Mouse (Mus musculus): ENCODE data around the gene Igfbp6.
A peak's percentile ranks its signal among the peaks of the same experiment; 100 is the strongest.

Igfbp6 gene

DNA sequence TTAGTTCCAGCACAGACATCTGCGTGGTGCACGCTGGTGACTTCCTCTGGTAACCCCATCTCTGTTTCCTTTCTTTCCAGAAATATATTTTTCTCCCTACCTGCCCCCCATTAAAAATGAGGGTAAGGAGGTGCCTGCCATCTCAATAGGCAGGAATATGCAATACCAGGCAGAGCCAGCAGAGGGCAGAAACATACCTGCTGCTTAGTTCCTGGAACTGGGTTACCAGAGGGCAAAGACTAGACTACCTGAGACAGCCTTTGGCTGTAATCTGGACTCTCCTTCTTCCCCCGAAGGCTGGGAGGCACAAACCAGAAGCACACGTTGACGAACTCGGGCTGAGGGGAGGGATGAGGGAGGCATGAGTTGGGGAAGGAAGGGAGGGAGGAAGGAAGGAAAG lies 34.1 kb downstream of the Igfbp6 start:
- DNase-seq: peak; percentile 92

DNA sequence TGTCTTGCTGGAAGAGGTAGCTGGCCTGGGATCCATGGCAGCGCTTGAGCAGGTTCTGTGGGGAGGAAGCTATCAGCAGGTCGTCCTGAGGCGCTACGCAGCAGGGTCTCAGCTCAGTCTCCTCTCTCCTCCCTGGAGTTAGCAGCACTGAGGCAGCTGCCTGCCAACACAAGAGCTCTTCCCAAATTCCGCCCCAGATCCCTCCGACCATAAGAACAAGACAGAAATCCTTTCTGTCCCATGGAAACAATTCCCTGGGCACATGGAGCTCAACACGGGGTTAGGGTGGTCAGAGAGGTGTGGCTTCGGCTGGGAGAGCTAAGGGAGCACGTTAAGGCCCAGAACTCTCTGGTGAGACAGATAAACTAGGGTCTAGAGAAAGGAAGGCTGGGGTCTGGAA lies 34.9 kb downstream of the Igfbp6 start:
- DNase-seq: no peak

DNA sequence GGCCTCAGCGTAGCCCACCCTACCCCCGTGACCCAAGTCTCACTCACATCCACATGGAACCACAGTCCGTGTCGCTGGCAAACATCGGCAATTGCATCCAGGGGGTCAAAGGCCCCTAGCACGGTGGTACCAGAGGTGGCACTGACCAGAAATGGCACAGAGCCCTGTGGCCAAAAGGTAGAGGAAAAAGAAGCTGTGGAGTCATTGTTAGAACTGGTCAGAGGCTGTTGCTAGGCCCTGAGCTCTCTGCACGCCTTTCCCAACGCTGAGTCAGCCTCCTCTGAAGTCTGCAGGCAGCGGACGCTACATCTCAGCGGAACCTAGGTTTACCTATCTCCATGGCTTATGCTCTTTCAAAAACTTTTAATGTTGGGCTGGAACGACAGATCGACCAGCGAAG lies 35.8 kb downstream of the Igfbp6 start:
- no peak for DNase-seq

DNA sequence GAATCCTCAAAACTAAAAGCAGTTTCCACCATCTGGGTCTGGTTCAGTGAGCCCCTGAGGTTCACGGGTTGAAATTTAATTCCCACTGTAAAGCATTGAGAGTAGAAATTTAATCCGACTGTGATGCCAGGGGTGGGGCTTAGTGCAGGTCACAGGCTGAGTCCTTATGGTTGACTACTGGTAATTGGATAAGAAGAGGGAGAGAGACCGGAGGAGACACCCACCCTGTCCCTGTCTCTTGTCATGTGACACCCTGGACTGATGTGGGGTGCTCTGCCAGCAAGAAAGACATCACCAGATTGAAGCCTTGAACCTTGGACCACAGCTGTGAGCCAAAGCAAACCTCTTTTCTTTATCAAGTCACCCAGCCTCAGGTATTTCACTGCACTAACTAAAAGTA lies 38.9 kb downstream of the Igfbp6 start:
- DNase-seq: no peak

DNA sequence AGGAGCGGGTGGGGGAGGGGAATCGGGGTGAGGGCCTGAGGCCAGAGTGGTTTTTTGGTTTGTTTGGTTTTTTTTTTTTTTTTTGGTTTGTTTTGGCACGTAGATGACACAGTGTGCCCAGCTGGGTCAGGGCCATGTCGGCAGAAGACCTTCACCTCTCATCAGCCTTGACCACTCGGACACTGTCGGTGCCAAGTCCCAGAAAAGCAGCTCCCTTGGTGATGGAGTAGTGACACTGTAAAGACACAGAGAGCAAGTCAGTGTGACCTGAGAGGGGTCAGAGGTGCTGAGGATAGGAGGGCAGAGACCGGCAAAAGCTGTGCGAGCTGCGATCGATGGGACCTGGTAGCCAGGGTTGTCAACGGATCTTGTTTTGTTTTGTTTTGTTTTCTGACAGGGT lies 42.1 kb downstream of the Igfbp6 start:
- no peak for DNase-seq

DNA sequence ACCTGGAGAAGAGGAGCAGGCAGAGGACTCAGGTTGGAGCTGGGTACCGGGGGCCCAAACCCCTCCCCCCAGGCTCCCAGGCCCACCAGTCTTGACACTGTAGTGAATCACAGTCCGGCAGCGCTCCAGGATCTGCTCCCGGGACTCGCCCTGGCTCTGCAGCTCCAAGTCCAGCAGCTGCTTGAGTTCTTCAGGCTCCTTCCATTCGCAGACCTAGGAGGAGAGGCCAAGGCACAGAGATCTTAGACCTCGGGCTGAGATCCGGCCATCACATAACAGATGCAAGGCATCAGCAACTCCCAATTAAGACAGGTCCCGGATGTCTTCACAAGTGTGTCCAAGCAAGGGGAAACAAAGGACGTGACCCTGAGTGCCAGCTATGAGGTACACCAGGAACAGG lies 43.9 kb downstream of the Igfbp6 start:
- DNase-seq: no peak

DNA sequence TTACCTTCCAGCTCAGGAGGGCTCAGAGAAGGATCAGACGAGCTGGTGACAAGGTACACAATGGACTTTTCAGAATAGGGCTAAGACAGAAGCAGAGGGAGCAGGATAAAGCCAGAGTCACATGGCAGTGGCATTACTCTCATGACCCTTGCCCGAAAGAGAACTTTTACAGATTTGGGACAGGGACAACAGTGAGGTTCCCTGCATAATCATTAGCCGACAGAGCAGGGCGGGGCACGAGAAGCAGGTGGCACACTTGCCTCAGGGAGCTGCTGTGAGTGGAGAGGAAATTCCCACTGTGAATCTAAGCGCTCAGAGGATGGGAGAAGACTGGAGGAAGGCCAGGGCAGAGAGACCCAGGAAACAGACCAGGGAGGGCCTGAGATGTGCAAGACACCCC lies 44.7 kb downstream of the Igfbp6 start:
- no peak for DNase-seq

DNA sequence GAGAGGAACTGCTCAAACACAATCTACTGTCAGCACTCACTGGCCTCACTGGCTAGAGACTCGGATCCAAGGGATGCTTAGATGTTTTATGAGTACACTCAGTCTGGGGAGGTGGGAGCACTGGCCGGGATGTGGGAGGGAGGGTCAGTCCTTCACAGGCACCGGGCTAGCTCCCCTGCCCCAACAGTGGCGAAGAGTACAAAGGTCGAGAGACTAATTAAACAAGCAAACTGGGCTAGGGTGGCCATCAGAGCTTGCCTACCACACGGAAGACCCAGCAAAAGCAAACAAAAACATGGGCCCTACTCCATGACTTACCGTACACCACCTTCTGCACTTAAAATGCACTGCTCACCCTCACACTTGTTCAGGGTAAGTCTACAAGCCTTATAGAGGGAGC lies 47.5 kb downstream of the Igfbp6 start:
- no peak for DNase-seq

DNA sequence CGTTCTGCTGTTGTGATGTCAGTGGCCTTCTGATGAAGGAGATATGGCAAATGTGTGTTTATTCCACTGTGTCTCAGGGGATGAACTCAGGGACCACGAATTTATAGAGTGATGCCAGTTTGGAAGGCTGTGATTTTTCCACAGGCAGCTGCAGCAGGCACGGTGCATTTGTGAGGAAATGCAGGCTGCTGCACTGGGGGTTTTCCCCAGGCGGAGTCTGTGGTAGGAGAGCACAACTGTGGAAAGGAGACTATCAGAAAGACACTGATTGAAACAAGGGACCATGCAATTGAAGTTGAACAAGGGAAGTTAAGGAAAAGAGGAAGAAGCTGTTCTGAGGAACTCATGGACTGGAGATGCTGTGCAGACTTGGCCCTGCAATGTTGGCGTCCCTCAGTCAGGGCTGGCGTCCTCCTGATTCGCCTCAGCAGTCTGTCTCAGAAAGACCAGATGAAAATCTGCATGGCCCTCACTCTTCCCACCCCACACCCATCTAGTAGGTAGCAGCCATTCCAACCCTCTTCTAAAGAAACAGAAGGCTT lies 48.2 kb downstream of the Igfbp6 start:
- DNase-seq: no peak

DNA sequence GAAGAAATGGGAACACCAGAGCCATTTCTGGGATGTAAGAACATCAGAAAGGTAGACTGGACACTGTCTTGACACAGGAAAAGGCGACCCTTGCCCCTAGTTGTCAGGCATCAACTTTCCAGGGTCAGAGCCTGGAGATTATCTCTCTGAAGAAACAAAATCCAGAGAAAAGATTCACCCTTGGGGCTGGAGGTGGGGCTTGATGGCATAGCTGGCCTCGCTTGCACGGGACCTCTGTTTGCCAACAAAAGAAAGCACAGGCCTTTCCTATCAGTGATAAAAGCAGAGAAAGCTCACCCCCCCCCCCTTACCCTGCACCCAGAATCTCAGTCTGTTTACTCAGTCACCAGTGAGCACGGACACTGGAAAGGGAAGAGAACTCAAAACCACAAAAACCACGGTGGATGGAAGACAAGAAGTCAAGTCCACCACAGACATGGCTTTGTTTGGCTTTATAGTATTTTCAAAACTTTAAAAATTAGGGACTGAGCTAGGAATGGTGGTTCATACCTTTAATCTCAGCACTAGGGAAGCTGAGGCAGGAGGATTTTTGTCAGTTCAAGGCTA lies 48.7 kb downstream of the Igfbp6 start:
- no peak for DNase-seq

DNA sequence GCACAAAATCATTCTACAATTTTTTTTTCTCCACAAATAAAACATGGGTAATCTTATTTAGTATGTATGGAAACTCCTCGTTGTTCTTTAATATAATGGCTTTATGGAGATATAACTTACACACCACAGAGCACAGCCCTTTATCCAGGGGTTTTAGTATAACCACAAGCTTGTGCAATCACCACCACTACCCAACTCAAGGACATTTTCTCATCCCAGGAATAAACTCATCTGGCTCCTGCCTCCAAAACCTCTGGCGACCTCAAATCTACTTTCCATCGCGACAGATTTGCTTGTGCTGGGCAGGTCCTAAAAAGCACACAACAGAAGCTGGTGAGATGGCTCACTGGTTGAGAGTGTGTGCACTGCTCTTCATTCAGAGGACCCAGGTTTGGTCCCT lies 49.5 kb downstream of the Igfbp6 start:
- no peak for DNase-seq

DNA sequence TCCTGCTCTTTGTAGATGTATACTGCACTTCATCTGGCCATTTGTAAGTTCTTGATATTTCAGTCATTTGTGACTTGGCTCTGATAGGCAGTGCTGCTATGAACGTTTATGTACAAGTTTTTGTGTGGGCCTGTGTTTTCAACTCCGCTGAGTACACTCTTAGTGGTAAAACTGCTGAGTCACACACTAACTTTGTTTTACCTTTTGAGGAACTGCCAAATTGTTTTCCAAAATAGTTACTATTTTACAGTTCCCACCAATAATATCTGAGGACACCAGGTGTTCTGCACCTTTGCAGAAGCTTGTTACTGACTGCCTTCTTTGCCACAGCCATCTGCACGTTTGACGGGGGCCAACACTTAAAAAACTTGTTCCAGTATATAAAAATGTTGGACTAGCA lies 50.3 kb downstream of the Igfbp6 start:
- DNase-seq: no peak

DNA sequence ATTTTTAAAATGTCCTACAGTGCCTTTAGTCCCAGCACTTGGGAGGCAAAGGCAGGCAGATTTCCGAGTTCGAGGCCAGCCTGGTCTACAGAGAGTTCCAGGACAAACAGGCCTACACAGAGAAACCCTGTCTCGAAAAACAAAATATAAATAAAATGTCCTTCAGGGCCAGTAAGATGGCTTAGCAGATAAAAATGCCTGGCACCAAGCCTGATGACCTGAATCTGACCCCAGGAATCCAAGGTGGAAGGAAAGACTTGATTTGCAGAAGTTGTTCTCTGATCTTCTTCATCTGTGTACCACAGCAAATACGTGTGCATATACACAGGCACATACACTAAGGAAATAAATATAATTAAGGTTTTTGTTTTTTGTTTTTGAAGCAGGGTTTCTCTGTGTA lies 51.2 kb downstream of the Igfbp6 start:
- DNase-seq: no peak

DNA sequence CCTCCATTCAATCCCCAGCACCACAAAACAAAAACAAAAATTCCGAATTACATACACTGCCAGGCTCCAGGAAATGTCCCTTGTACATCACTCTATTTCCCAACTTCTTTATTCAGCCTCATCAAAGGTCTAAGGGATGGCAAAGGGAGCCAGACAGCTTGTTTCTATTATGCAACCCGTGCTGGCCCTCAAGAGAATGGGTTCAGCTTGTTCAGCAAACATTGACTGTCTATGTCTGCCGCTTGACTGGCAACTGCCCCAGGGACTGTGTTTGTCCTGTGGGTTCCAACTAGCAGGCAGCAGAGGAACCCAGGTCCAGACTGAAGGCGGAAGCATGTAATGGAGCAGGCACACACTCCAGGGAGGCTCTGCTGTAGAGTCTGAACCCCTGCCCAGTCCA lies 54.7 kb downstream of the Igfbp6 start:
- DNase-seq: no peak
